Mouse (Mus musculus) stomach, postnatal 0 days (tissue): Measurements from ENCODE around the gene Gng13. TPM values are rescaled to one million over a fixed set of nuclear protein-coding genes. Genes with fewer than 3 reads are reported as not detected.

ENCODE experiments used
- ATAC-seq: fragments of 200-750 bp; cut with Nextera tagmentation; 2 replicates; pipeline ENCODE4 v1.8.0; 2017; ENCODE audit not compliant: low FRiP score, low TSS enrichment
- DNase-seq: peaks from one replicate; pipeline ENCODE4 v3.0.0-alpha.2; 2016; ENCODE audit warnings: low spot score
- H3K27ac ChIP-seq: fragments of 300-500 bp; sonication (generic); replicated peaks from 2 replicates; pipeline ENCODE4 v1.5.1; 2014; ENCODE audit warnings: mild to moderate bottlenecking, control low read depth
- H3K27me3 ChIP-seq: fragments of 300-500 bp; sonication (generic); 2 replicates; pipeline ENCODE4 v1.6.1; 2014; ENCODE audit warnings: low read length; ENCODE audit not compliant: control insufficient read depth, insufficient read depth
- H3K36me3 ChIP-seq: fragments of 300-500 bp; sonication (generic); 2 replicates; pipeline ENCODE4 v1.6.1; 2014; ENCODE audit warnings: low read length, mixed read lengths; ENCODE audit not compliant: control insufficient read depth, insufficient read depth
- H3K4me1 ChIP-seq: fragments of 300-500 bp; sonication (generic); replicated peaks from 2 replicates; pipeline ENCODE4 v1.6.1; 2014; ENCODE audit warnings: antibody characterized with exemption; ENCODE audit not compliant: control insufficient read depth, insufficient read depth
- H3K4me2 ChIP-seq: fragments of 300-500 bp; sonication (generic); replicated peaks from 2 replicates; pipeline ENCODE4 v1.6.1; 2014; ENCODE audit warnings: low read depth, mild to moderate bottlenecking, control low read depth, moderate library complexity
- H3K4me3 ChIP-seq: fragments of 300-500 bp; sonication (generic); 2 replicates; pipeline ENCODE4 v1.5.1; 2014; ENCODE audit warnings: low read depth, low read length, control low read depth
- H3K9ac ChIP-seq: fragments of 300-500 bp; sonication (generic); 2 replicates; pipeline ENCODE4 v1.6.1; 2014; ENCODE audit warnings: mild to moderate bottlenecking, low read length, control low read depth, mixed read lengths
- H3K9me3 ChIP-seq: fragments of 300-500 bp; sonication (generic); 2 replicates; pipeline ENCODE4 v1.6.1; 2016; ENCODE audit warnings: low read length; ENCODE audit not compliant: control insufficient read depth
- CTCF ChIP-seq: IDR thresholded peaks from 2 replicates; pipeline ENCODE4 v1.5.1; 2016; ENCODE audit warnings: antibody characterized with exemption, low read depth, mild to moderate bottlenecking, moderate library complexity
- EP300 ChIP-seq: optimal IDR thresholded peaks from 2 replicates; pipeline ENCODE3; 2016; ENCODE audit warnings: antibody characterized with exemption
- WGBS: fragments of 180-500 bp; shearing (Covaris S2); extraction: QIAGEN DNeasy Blood & Tissue Kit; methylation state at CpG from one replicate; pipeline ENCODE4 v1.1.7; 2014; 5-methylcytosine and 5-hydroxymethylcytosine counted together
- polyA plus RNA-seq: library from polyadenylated mRNA; unstranded; fragments of >200 nt; fragmentation: Nextera tagmentation; extraction: Ambion mirVana; gene quantifications from 2 replicates; pipeline ENCODE4 v1.2.1, GENCODE M21; 2015

Gene Gng13
- polyA plus RNA-seq, result 1.4 and 1.7 TPM in 2 replicates

DNA sequence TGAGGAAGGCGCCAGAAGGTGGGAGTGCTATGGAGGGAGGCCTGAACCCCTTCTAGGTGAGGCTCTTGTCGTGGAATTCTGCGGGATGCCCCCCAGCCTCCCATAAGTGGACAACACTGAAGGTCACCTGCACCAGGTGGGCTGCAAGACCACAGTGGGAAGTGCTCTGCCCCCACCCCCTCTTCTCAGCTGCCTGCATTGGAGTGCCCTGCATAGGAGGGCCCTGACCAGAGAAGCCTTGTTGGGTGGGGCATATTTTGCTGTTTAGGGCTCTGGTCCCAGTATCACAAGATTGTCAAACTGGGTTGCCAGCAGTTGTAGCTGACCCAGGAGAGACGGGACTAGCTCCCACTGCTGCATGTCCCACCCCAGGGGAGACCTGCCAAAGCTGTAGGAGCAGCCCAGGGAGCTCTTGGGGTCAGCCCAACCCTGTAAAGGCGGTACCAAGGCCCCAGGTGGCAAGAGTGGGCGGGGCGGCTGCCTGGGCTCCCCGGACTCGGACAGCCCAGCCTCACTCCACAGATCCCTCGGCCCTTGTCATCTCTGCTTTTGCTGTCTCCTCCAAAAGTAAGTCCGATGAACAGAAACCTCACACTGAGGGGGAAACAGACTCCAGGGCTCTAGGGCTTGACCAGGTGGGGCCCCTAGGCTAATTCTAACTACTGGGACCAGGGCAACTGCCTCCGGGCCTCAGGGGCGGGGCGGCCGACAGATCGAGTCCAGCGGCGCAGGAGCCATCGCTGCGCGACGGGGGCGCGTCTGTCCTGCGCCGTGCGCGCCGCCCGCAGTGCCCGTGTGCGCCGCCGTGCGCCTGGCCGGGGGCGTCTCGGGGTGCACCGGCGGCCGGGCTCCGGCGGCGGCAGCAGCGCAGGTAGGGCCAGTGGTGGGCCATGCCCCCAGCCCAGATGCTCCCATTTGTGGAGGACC is at the start of gene Gng13:
TSS of gene Gng13 (plus strand) at position 461 of the 927 bp plus-strand sequence.
- no peaks in the 10 kb centered on the region for H3K27me3 ChIP-seq
- no peak within 1 kb of the TSS for H3K27ac ChIP-seq
- peaks cover 4% of the 10 kb centered on the region; the same call in 1 of the 2 replicates for H3K36me3 ChIP-seq
- peak within 1 kb of the TSS; percentile 66 for H3K4me2 ChIP-seq
- H3K4me1 ChIP-seq, result no peaks in the 10 kb centered on the region
- peak; percentile 50 for DNase-seq
- no peak for TF ChIP-seq CTCF
- no peak for TF ChIP-seq EP300
- no peak within 1 kb of the TSS; the same call in 1 of the 2 replicates for H3K9ac ChIP-seq
- 2% methylated on average over 45 of the region's 45 CpGs for WGBS
- peak within 1 kb of the TSS; percentile 34 for H3K4me3 ChIP-seq
- H3K9me3 ChIP-seq, result no peaks in the 10 kb centered on the region
- 0 out of 2 replicates have a peak, but pooled peaks have one; percentile 18 for ATAC-seq

DNA sequence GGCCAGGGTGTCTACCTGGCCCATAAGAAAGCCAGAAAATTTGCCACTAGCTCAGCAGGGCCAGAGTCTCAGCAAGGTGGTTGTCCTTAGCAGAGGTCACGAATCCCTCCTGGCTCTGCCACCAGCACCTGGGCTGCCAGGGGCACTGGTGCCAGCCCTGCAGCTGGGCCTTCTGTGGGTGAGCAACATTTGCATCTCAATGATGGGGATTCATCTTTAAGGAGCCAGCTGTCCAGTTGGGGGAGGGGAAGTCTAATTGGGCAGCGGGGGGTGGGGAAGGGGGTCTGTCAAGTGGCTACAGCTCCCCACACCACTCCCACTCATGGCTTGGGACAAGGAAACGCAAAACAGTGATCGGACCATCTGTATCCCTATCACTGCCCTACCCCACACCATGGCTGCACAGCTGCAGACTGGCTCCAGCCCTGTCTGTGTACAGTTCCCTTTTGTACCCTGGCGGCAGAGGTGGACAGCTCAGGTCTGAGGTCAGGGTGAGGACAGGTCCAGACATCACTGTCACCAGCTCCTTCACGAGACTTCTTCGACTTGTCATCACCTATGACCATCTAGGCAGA is 48.4 kb upstream of the Gng13 start:
- H3K36me3 ChIP-seq, result no peaks in the 10 kb centered on the region
- TF ChIP-seq CTCF (no peak), EP300 (no peak)
- H3K27me3 ChIP-seq, result no peaks in the 10 kb centered on the region
- H3K4me1 ChIP-seq, result no peaks in the 10 kb centered on the region
- no peak overlapping the region for H3K4me3 ChIP-seq
- ATAC-seq (no peak), DNase-seq (no peak)
- WGBS, result 74% methylated on average over 7 of the region's 7 CpGs
- H3K9ac ChIP-seq, result no peak overlapping the region
- H3K27ac ChIP-seq, result no peak overlapping the region
- no peak overlapping the region for H3K4me2 ChIP-seq
- H3K9me3 ChIP-seq, result no peaks in the 10 kb centered on the region

DNA sequence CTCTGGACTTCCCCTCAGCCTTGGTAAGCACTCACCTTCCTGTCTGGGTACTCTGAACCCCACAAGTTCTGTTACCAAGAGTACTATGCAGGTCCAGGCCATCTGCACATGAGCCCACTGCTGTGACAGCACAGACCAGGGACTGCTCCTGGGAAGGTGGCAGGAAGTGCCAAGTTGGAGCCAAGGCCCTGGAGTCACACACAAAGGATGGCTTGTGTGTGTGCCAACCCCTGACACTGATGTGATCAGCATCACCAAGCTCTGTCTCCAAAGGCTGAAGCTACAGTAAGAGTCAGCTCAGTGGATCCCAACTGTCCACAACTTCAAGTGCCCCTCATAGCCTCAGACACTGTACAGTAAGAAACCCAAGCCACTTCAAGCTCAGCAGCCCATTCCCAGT is 44.0 kb upstream of the Gng13 start:
- H3K9me3 ChIP-seq, result no peaks in the 10 kb centered on the region
- TF ChIP-seq EP300 (no peak), CTCF (no peak)

DNA sequence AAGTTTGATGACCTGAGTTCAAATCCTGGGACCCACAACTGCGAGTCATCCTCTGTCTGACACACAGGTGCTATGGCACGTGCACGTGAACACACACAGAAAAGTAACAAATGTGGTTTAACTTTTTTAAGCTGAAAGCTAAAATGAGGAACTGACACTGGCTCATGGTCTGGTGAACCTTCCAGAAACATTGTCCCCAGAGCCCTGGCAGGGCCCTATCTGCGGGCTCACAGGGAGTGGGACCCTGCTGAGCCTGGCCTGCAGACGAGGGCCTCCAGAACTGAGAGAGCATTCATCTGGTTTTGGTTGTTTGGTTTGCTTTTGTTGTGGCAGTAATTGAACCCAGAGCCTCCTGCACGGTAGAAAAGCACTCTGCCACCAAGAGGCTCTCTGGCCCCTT is 39.0 kb upstream of the Gng13 start:
- no peaks in the 10 kb centered on the region for H3K9me3 ChIP-seq
- no peak overlapping the region for H3K4me3 ChIP-seq
- TF ChIP-seq EP300 (no peak), CTCF (no peak)
- 70% methylated on average over 6 of the region's 6 CpGs for WGBS
- no peaks in the 10 kb centered on the region for H3K27me3 ChIP-seq
- no peak overlapping the region for H3K27ac ChIP-seq
- DNase-seq (no peak), ATAC-seq (no peak)
- H3K4me2 ChIP-seq, result no peak overlapping the region
- no peak overlapping the region for H3K9ac ChIP-seq
- no peaks in the 10 kb centered on the region for H3K4me1 ChIP-seq
- H3K36me3 ChIP-seq, result no peaks in the 10 kb centered on the region

More for the DNA sequence above, 44.0 kb upstream of the Gng13 start:
- ATAC-seq (no peak), DNase-seq (no peak)
- no peak overlapping the region for H3K9ac ChIP-seq
- no peaks in the 10 kb centered on the region for H3K4me1 ChIP-seq
- H3K4me3 ChIP-seq, result no peak overlapping the region
- H3K27me3 ChIP-seq, result no peaks in the 10 kb centered on the region
- no peak overlapping the region for H3K27ac ChIP-seq
- H3K36me3 ChIP-seq, result no peaks in the 10 kb centered on the region
- no peak overlapping the region for H3K4me2 ChIP-seq

- no peak for TF ChIP-seq EP300
- no peak for TF ChIP-seq CTCF
- DNase-seq (no peak), ATAC-seq (no peak)
- Histone ChIP-seq H3K27ac (no peak overlapping the region), H3K4me1 (no peaks in the 10 kb centered on the region), H3K4me3 (no peak overlapping the region), H3K27me3 (no peaks in the 10 kb centered on the region), H3K9ac (no peak overlapping the region), H3K36me3 (no peaks in the 10 kb centered on the region), H3K9me3 (no peaks in the 10 kb centered on the region), H3K4me2 (no peak overlapping the region)
- 22% methylated on average over 5 of the region's 5 CpGs for WGBS
Measured at GRCm38 (mm10) chr17:25679818-25680217, 37.2 kb upstream of the Gng13 start.

DNA sequence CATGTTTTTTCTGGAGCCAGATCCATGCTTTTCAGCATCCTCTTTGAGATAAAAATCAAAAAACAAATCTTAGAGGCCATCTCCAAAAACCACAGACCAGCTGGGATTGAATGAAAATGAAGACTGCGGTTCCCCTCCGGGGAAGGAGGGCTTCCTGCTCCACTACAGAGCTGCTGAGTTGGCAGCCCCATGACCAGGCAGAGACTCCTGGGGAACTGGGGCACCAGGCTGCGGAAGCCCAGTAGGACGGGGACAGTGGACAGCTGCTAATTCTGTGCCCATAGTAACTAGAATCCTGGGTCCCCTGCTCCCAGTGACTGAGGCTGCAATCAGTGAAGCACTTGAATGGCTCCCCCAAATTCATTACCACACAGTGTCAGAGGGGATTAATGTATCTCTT is 35.3 kb upstream of the Gng13 start:
- no peak overlapping the region for H3K9ac ChIP-seq
- no peaks in the 10 kb centered on the region for H3K9me3 ChIP-seq
- no peaks in the 10 kb centered on the region for H3K36me3 ChIP-seq
- H3K4me3 ChIP-seq, result no peak overlapping the region
- H3K27me3 ChIP-seq, result no peaks in the 10 kb centered on the region
- 74% methylated on average over 4 of the region's 4 CpGs for WGBS
- H3K4me1 ChIP-seq, result no peaks in the 10 kb centered on the region
- H3K27ac ChIP-seq, result no peak overlapping the region
- TF ChIP-seq CTCF, result no peak
- no peak overlapping the region for H3K4me2 ChIP-seq
- DNase-seq (no peak), ATAC-seq (no peak)
